Mouse (Mus musculus): ENCODE data around the gene Zfpm1.

DNA sequence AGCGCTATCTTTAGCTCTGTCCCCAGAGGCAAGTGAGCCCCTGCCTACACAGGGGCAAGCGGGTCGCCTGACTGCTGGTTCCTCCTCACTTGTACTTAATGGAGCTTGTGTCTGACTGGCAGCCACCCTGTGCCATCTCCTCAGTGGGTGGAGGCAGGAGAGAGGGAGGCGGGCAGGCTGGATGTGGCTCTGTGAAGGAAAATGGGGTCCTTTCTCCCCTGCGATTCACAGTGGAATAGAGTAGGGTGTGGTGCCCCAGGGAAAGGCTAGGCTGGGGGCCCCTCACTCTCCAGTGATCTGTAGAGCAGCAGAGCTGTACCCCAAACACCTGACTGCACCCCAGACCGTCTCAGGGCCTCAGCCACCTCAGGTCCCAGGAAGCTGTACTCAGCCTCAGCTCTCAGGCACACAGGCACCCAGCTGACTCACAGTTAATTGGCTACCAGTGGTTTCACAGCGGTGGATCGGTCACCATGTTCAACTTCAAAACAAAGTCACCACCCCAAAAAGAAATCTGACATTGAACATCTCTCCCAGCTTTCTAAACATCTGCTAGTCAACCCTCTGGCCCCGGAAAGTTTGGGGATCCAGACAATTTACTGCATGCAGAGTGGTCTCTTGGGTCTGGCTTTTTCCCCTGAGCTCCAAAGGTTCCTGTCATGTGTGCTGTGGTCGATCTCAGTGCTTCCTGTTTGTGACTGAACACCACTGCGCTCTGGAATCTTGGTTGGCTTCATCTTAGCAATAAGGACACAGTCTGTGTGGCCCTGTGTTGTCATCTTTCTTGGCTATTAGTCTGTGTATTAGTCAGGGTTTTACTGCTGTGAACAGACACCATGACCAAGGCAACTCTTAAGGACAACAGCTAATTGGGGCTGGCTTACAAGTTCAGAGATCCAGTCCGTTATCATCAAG, 63.5 kb downstream of the Zfpm1 start:
- no peak for TF ChIP-seq CTCF (IDR thresholded peaks at IDR 0.05; ENCODE audit: low read depth, low read length)
- no peak for TF ChIP-seq POLR2A (IDR thresholded peaks at IDR 0.05; ENCODE audit: extremely low read depth, insufficient read depth, low read length)

Data from liver, adult 2 months (tissue).